Mouse (Mus musculus) cerebellum, postnatal 25 days (tissue): ENCODE data around the gene Lgalsl.

Experiments used
- DNase-seq, 2 experiments: peaks; one replicate each; pipeline ENCODE4 v3.0.0; 2021; ENCODE audit warnings: mixed read lengths in 2 of 2

The Lgalsl gene

DNA sequence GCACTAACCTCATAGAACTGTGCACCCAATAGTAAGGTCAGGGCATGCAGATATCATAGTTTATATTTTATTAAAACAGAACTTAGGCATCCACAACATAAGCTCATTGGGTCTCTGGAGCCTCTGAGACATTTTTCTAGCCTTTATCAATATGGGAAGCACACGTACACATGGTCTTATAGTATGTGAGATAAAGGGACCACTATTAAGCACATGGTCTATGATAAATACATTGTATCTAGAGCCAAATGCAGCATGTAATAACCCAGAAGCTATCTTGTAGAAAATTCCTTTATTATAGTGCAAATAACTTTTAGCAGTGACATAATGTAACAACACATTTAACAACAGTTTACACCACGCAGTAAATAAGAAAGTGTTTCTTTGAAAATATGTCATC lies 7.6 kb downstream of the Lgalsl start:
- DNase-seq, result no peak

DNA sequence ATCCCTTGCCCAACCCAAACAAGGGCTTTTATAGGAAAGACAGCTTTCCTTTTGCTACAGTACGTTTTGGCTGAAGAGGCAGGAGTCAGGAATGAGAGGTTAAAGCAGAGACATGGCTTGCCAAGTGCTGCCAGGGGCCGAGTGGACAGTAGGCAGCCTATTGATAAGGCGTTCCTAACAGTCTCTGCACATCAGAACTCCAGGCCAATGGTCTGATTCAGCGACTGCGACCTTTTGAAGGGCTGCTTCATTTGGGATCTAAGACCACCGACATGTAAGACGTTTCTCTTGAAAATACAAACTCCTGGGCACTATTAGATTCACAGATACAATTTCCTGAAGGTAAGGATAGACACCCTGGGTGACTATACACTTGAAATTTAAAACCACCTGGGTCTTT lies 9.5 kb downstream of the Lgalsl start:
- DNase-seq, result no peak

DNA sequence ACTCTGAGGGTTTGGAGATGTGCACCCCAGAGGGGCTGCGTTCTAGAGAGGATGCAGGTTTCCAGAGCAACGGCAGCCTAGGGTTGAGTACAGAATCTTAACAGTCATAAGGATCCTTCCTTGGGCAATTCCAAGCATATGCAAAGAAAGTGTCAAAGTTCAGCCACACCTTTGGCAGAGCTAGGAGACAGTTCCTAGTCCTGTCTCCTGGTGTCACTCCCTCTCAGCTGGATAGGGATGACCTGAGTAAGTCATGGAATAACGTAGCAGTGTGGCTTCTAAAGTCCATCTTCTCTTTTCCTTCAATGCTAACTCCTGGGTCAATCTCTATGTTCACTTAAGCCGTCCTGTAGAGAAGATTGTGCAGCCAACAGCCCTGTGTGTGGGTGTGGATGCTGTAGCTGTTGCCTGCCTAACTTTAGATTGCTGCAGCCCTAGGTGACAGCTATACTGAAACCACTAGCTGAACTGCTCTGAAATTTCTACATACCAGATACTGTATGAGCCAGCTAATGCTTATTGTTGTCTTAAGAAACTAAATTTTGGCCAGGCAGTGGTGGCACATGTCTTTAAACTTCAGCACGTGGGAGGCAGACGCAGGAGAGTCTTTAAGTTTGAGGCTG lies 16.8 kb downstream of the Lgalsl start:
- no peak for DNase-seq

DNA sequence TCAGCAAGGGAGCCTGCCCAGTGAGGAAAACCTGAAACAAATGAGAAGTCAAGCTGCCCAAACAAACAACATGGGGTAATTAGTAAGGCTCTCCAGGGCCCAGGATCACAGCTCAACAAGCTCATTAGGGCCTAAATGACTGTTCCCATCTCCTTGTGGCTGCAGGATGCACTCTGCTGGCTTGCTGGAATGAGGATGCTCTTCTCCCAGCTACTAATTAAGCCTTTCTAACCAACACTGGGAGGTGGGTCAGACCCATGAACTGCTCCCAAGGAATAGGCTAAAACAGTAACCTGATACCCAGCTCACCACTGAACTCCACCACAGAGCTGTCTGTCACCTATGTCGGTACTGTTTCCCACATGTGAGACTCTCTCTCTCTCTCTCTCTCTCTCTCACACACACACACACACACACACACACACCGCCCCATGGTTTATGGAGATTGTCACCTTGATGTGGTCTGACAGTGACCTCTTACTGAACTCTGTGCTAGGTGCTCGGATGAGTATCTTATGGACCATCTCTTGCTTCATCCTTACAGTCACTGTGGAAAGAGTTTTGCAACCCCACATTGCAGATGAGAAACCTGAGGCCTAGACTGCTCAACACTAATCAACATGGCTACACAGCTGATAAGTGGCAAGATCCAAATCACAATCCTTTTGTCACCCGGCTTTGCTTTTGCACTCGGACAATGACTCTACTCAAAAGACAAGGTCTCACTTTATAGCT lies 18.5 kb downstream of the Lgalsl start:
- no peak for DNase-seq

DNA sequence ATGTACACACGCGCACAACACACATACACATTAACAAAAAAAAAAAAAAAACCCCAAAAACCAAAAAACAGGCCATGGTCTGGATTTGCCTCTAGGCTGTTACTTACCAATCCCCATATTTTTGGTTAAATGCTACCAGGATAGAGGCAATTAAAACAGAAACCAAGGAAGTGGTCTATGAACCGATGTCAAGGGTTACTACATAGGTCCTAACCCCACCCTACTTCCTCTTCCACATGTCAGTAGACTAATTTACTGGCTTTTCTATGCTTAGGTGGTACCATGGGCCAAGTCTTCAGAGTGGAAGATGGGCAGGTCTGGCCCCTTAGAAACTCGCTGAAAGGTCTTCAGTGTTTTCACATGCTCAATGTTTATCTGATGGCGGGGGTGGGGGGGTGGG lies 24.2 kb downstream of the Lgalsl start:
- no peak for DNase-seq

DNA sequence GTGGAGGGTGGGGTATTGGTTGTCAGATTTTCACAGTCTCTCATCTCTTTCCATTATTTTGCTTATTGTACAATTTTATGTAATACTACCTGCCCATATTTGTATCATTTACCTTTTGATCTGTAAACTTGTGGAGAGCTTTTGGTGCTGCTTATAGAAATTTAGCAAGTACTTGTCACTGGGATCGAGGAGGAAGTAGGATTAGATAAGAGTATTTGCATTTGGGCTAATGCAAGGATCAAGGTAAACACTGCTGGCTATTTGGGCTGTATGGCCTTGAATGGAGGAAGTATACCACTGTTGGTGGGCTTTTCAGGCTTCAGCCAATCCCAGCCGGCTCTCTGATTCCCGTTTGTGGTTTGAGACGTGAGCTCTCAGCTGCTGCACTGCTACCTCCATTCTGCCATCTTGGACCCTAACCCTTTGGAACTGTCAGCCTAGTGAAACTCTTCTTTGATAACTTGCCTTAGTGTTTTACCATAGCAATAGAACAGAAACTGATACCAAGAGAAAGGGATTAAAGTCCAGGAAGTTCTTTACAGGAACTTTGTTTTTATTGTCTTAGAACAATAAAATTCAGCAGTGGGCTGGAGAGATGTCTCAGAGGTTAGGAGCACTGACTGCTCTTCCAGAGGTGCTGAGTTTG lies 25.1 kb downstream of the Lgalsl start:
- no peak for DNase-seq

DNA sequence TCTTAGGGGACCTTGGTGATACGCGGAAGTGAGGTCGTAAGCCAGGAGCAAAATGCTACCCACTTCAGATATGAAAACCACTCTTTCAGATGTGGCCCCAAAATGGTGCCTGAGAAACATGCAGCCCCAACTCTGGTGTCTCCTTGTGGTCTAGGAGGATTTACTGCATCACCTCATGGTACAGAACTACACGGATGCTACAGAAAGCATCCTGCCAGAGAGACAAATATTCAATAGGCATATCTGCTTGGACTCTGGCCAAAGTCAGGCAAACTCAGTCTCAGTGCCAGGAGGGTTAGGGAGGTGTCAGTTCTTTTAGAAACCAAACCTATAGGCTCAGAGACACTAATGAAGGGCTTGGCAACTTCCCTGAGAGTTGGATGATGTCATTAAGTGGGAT lies 26.4 kb downstream of the Lgalsl start:
- no peak for DNase-seq

DNA sequence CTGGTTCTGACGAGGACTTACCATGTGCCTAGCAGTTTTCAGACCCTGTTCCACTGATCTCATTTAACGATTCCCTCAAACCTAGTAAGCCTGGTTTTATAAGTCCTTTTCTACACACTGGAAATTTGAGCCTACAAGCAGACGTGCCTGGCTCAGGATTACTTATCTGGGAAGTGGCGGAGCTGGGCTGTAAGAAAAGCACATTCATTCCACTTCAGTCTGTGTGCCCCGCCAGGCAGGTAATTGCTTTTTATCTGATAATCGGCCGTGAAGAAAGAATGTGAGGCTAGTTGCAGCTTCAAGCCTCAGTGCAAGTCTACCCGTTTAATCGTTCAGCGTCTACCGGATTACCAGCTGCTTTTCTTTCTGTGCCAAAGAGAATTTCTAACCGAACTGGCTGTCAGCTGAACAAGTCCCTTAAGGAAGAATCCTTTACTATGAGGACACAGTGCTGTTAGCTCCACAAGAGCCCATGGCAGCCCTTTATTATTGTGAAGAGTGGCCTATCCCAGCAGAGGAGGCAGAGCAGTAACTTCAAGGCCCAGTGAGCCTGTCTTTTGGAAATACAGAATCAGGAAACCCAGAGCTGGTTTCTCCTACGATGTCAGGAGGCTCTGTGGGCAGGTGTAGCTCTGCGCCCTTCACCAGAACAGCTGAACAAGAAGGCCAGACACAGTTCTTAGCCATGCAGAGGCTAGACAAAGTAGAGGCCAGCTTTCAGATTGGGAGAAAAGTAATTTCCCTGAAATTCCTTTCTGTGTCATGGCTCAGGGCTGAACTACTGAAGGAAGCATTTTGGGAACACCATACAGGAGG lies 30.4 kb downstream of the Lgalsl start:
- DNase-seq, result no peak

DNA sequence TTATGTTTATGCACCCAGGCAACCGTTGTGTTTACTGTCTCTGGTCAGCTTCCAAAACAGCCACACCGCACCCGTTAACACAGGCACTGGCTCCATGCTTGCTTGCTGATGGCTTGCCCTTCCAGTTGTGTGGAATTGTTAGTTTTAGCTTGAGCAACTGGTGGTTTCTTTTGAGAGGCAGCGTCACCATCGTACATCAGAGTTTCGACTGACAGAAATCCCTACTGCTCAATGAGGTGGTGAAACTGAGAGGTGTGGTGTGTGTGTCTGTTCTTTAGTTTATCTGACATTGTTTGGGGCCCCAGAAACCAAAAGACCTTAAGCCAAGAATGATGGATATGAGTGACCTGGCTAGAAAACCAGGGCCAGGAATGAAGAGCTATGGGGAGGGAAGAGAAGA lies 33.0 kb downstream of the Lgalsl start:
- no peak for DNase-seq

DNA sequence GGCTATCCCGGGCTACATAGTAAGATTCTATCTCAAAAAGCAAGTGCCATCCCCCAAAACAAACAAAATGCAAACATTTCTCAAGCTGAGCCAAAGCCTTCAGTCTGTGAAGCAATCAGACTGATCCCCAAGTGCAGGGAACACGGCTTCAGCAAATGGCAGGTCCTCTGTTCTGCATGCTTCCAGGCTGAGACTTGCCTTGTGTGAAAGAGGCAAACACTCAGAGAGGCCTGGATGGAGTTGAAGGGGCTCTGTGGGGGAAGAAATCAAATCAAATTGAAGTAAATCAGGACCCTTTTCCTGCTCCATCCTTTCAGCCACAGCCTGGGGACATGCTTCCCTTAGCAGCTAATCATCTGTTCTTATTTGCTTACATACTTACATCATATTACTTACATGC lies 35.4 kb downstream of the Lgalsl start:
- DNase-seq, result no peak

DNA sequence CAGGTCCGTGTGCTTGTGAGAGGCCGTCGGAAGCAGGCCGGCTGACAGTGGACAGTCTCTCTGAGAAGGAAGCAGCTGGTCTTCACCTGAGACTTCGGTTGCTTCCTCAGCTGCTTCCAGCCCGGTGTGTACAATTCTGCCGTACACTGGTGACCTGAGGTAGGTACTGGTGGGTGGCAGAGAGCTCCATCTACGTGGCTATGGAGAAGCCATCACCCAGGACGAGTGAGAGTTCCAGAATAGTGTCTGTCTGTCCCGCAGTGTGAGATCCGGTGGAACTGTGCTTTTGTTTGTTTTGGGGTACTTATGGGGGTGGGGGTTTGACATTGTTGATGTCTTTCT lies 36.0 kb downstream of the Lgalsl start:
- DNase-seq, result no peak

DNA sequence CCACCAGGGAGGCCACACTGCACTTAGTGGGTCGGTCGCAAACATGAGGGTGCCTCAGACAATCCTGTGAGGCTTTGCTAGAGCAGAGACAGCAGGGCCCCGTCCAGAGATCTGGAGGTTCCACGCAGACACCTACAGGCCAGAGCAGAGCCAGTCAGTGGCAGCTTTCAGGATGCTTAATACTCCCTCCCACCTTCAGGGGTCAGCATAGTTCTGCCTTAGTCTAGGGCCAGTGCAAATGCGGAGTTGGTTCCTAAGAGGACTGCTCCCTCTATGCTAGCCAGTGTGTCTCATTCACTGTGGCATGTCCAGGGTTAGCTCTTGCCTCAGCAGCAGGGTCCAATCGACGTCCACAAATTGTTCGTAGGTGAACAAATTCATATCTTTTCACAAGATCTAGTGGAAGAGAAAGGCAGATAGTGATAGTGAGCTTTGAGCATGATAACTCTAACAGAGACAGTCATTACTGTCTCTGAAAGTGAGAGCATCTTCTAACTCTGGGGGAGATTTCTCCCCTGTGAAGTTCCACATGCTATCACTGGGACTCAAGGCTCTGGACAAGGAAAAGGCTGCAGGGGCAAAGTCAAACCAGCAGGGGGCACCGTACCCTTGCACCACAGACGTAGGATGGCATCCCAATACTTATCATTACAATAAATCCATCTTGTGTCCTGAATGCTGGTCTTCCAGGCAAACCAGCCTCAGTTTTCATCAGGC lies 36.5 kb downstream of the Lgalsl start:
- peak; percentile 82 to 88 for DNase-seq

DNA sequence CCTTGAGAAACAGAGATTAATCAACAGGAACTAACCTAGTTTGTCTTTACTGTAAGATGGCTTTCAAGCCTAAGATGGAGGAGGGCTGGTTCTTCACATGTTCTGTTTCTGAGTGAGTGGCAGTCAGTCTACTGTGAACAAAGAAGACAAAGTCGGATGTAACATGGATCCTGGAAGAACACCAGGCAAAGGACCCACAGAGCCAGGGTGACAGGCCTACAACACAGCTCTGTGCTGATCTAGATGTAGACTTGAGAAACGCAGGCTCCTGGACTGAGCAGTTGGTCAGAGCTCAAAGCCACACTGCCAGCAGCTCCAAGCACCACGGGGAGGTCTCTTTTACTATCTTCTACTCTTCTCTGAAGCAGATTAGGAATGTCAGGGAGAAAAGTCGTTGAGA lies 37.2 kb downstream of the Lgalsl start:
- no peak for DNase-seq

DNA sequence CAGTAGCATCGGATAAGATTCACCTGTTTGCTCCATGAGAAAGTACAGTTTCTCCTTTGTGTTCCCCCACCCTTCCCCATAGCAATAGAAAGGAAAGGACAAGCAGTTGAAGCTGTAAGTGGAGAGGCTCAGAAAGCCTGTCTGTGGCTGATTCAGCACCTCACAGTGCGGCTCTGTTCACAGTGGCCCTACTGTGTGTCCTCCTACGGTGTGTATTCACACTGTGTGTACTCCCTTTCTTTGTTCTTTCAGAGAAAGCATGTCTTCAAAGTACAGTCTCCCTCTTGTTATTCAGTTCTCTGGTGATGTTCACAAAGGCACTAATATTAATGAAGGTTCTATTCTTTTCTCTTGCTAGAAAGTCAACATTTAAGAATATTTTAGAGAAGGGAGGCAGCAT lies 38.2 kb downstream of the Lgalsl start:
- no peak for DNase-seq

DNA sequence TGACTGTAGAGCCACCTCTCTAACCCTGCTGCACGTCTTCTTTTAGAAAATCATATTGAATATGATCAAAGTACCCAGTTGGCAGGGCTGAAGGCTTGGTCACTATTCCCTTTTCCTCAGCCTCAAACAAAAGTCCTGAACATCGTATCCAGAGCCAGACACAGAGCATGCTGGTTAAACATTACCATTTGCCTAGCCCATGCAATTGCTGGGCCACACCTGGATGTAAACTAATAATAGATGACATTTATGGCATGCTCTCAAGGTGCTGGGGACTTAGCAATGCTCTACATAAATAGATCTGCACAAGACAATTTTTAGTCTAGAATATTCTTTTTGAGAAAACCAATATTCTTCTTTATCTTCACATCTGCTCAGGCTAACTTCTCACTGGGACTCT lies 39.5 kb downstream of the Lgalsl start:
- DNase-seq, result no peak

DNA sequence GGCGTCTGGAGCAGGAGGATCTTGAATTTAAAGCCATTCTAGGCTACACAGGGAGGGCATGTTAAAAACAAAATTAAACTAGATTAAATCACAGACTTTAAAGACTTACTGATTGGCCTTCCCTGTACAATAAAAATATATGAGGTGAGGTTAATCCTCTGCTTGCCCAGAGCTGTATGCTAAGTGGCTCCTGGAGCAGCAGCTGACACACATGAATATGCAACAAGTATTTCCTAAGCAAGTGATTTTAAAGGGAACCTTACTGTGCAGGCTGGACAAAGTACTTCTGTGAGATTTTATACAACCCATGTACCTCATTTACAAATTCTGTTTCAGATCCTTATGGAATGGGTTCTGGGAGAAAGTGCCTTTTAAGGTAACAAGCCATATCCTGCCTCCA lies 41.8 kb downstream of the Lgalsl start:
- DNase-seq, result no peak

DNA sequence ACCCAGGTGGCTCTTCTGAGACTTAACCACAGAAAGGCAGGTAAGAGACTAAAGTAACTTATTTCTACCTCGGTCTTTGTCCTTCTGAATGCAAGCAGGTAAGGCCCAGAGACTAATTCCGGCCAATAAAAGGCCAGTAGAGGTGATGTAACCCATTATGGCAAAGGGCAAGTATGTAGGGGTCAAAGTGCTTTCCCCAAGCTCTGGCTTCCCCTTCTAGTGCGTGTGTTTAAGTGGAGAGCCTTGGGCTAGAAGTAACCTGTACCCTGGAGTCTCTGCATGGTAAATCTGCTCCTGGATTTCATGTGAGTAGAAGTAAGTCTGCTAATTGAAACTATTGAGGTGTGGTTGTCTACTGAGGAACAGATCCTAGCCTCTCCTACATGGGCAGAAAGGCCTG lies 42.8 kb downstream of the Lgalsl start:
- DNase-seq, result no peak

DNA sequence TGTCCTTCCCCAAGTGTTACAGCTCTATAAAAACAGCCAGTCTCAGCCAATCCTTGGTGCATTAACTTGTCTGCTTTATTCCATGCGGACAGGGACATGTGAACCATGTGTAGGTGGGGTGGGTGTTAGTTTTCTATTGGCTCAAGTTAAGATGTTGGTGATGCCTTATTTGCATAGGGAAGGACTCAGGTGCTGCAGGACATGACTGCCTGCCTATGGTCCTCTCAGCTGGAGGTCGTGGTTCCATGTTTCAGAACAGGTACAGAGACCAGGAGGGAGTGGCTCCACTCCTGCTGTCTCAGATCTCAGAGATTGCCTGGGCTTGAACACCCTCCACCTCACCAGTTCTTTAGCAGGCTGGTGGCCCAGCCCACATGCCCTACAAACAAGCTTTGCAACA lies 44.7 kb downstream of the Lgalsl start:
- DNase-seq, result no peak

DNA sequence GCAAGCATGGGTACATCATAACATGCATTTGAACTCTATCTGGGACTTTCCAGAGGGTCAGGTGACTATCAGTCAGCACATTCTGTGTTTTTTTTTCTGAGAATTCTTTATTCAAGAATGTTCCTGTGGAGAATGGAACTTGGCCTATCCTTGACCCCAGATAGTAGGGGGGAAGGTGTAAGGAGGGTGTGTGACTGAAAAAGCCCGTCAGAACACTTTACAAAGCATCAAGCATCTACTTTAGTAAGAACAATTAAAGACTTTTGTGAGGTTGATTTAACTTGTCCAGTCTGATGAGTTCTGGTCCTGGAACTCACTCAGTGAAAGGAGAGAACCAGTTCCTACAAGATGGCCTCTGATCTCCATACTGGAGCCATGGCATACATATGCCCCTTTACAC lies 45.7 kb downstream of the Lgalsl start:
- DNase-seq, result no peak

DNA sequence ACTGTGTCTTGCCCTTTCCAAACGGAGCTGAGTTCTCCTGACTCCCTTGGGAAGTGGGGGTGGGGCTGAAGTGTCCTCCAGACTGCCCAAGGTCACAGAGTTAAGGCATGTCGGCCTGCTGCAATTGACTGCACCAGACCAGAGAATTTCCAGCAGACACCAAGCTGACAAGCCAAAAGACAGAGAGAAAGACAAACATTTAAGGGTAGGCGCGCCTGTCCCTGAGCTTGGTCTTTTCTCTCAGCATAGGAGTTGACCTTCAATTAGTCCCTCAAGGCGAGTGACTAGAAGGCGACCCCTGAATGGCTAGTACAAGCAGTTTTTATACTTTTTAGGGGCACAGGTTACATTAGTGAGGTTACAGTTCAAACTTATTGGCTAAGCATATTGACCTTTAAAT lies 46.1 kb downstream of the Lgalsl start:
- no peak for DNase-seq

DNA sequence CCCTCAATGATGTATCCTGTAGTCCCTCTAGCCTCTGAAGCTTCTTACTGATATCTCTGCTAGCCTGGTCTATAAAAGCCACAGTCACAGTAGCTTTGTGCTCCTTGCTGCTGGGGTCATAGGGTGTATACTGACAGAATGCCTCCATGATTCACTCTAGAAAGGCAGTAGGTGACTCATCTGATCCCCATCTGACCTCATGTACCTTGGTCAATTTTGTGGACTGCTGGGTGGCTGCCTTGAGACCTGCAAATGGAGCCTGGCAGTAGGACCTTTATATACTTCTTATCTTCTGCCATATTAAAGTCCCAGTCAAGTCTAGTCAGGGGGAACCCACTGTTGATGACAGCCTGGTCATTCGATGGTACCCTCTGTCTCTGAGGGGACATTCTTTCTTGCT lies 47.4 kb downstream of the Lgalsl start:
- no peak for DNase-seq

DNA sequence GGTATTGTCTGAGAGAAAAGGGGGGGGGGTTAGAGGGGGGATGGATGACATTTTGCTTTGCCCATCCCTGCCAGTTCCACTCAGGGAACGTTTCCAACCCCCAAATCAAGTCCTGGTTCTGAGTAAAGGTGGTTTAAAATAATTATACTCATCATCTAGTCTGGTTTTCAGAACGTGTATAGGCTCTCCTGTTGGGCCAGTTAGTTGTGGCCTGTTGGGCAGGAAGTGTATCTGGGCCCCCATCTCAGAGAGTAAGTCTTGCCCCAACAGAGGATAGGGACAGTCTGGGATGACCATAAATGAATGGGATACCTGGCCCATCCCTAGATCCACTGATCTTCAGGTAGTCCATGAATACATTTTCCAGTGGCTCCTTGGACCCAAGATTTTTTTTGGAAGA lies 48.2 kb downstream of the Lgalsl start:
- no peak for DNase-seq

DNA sequence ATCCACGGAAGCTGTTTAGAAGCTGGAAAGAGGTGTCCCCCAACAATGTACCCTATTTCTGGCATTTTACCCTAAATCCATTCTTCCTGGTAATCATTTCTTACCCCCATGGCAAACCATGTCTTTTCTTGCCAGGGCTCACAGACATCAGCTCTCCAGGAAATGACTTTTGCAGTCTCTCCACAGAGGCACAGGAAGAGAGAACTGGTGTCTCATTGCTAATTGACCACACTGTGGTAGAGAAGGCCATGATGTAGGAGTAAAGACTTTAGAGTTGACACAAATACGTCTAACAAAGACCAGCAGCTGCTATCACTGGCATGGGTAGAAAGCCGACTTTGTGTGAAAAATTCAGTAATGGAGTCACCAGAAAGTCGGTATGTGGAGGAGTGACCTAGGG lies 50.5 kb downstream of the Lgalsl start:
- no peak for DNase-seq
